Mouse (Mus musculus) embryonic fibroblast, embryonic 13.5 days (primary cell): ENCODE results near the gene Ttf1.

Source experiments
- CTCF ChIP-seq: IDR thresholded peaks from 2 replicates; pipeline ENCODE4 v1.5.1; 2011; ENCODE audit warnings: mild to moderate bottlenecking, control low read depth, low read length, moderate library complexity, borderline replicate concordance; ENCODE audit not compliant: insufficient read depth
- POLR2A ChIP-seq: IDR thresholded peaks from 2 replicates; pipeline ENCODE4 v1.6.1; 2011; ENCODE audit warnings: low read depth, mild to moderate bottlenecking, control low read depth, low read length, moderate library complexity

DNA sequence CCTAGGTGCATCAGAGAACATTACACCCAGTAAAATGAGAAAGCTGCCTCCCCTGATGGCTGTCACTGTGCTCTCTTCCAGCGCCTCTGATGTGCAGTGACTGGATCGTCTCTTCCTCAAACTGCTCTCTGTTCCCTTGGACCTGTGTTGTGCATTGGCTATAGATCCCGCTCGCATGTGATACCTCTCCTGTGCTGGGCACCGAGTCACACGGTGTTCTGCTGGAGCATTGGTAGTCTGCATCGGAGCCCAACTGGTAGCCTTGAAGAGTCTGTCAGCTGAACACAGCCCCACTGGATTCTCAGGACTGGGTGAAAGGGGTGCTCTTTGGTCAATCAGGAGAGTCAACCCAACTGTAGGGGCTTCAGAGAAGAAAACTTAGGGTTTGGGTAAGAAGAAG, 26.0 kb downstream of the Ttf1 start:
- TF ChIP-seq CTCF (no peak), POLR2A (no peak)
